Mouse (Mus musculus): ENCODE data around the gene Fhit. TPM values are rescaled to one million over a fixed set of nuclear protein-coding genes. Genes with fewer than 3 reads are reported as not detected.
A peak's percentile ranks its signal among the peaks of the same experiment; 100 is the strongest.

The Fhit gene
- polyA plus RNA-seq, 1 experiment from 2014 or later = 1.7 TPM

GRCm38 (mm10) chr14:10046336-10047122 lies 1115.3 kb downstream of the Fhit start:
- WGBS = 16% methylated on average over 7 of the region's 7 CpGs
- Histone ChIP-seq H3K9me3 (ENCODE audit: control insufficient read depth, low read length) (no peaks in the 10 kb centered on the region), H3K36me3 (ENCODE audit: control insufficient read depth, insufficient read depth, low read length) (no peaks in the 10 kb centered on the region), H3K4me2 (ENCODE audit: low read depth, severe bottlenecking) (no peak overlapping the region), H3K4me1 (ENCODE audit: control insufficient read depth, insufficient read depth, low read length) (no peaks in the 10 kb centered on the region), H3K27ac (replicated peaks; ENCODE audit: low read depth, low read length) (no peak overlapping the region), H3K9ac (ENCODE audit: low read length) (no peak overlapping the region), H3K4me3 (ENCODE audit: low read depth, low read length) (no peak overlapping the region), H3K27me3 (ENCODE audit: control insufficient read depth, insufficient read depth, low read length) (no peaks in the 10 kb centered on the region)
- 0 out of 2 replicates have a peak, but pooled peaks have one; percentile 62 for ATAC-seq (ENCODE audit: insufficient number of reproducible peaks, low FRiP score, low TSS enrichment, low read depth)
- peak; percentile 41 for DNase-seq (ENCODE audit: low spot score)

GRCm38 (mm10) chr14:10038021-10038420 lies 1123.8 kb downstream of the Fhit start:
- H3K4me2 ChIP-seq (ENCODE audit: low read depth, severe bottlenecking) = no peak overlapping the region
- H3K27ac ChIP-seq (replicated peaks; ENCODE audit: low read depth, low read length) = no peak overlapping the region
- H3K27me3 ChIP-seq (ENCODE audit: control insufficient read depth, insufficient read depth, low read length) = no peaks in the 10 kb centered on the region
- H3K4me3 ChIP-seq (ENCODE audit: low read depth, low read length) = no peak overlapping the region
- no peak for ATAC-seq (ENCODE audit: insufficient number of reproducible peaks, low FRiP score, low TSS enrichment, low read depth)
- H3K9me3 ChIP-seq (ENCODE audit: control insufficient read depth, low read length) = no peaks in the 10 kb centered on the region
- DNase-seq (ENCODE audit: low spot score) = no peak
- no peaks in the 10 kb centered on the region for H3K36me3 ChIP-seq (ENCODE audit: control insufficient read depth, insufficient read depth, low read length)
- H3K9ac ChIP-seq (ENCODE audit: low read length) = no peak overlapping the region
- H3K4me1 ChIP-seq (ENCODE audit: control insufficient read depth, insufficient read depth, low read length) = no peaks in the 10 kb centered on the region
- 93% methylated on average over 6 of the region's 6 CpGs for WGBS

GRCm38 (mm10) chr14:10036685-10037215 lies 1125.1 kb downstream of the Fhit start:
- no peak for ATAC-seq (ENCODE audit: insufficient number of reproducible peaks, low FRiP score, low TSS enrichment, low read depth)
- no peaks in the 10 kb centered on the region for H3K9me3 ChIP-seq (ENCODE audit: control insufficient read depth, low read length)
- no peak overlapping the region for H3K9ac ChIP-seq (ENCODE audit: low read length)
- no peak for DNase-seq (ENCODE audit: low spot score)
- H3K4me1 ChIP-seq (ENCODE audit: control insufficient read depth, insufficient read depth, low read length) = no peaks in the 10 kb centered on the region
- no peaks in the 10 kb centered on the region for H3K27me3 ChIP-seq (ENCODE audit: control insufficient read depth, insufficient read depth, low read length)
- H3K27ac ChIP-seq (replicated peaks; ENCODE audit: low read depth, low read length) = no peak overlapping the region
- 66% methylated on average over 2 of the region's 2 CpGs for whole genome bisulfite sequencing
- no peaks in the 10 kb centered on the region for H3K36me3 ChIP-seq (ENCODE audit: control insufficient read depth, insufficient read depth, low read length)
- H3K4me2 ChIP-seq (ENCODE audit: low read depth, severe bottlenecking) = no peak overlapping the region
- no peak overlapping the region for H3K4me3 ChIP-seq (ENCODE audit: low read depth, low read length)

GRCm38 (mm10) chr14:10035682-10036081 lies 1126.2 kb downstream of the Fhit start:
- no peaks in the 10 kb centered on the region for H3K4me1 ChIP-seq (ENCODE audit: control insufficient read depth, insufficient read depth, low read length)
- H3K36me3 ChIP-seq (ENCODE audit: control insufficient read depth, insufficient read depth, low read length) = no peaks in the 10 kb centered on the region
- 31% methylated on average over 3 of the region's 3 CpGs for WGBS
- no peak for ATAC-seq (ENCODE audit: insufficient number of reproducible peaks, low FRiP score, low TSS enrichment, low read depth)
- H3K27me3 ChIP-seq (ENCODE audit: control insufficient read depth, insufficient read depth, low read length) = no peaks in the 10 kb centered on the region
- no peak overlapping the region for H3K4me3 ChIP-seq (ENCODE audit: low read depth, low read length)
- no peak for DNase-seq (ENCODE audit: low spot score)
- H3K9ac ChIP-seq (ENCODE audit: low read length) = no peak overlapping the region
- no peak overlapping the region for H3K4me2 ChIP-seq (ENCODE audit: low read depth, severe bottlenecking)
- H3K27ac ChIP-seq (replicated peaks; ENCODE audit: low read depth, low read length) = no peak overlapping the region
- H3K9me3 ChIP-seq (ENCODE audit: control insufficient read depth, low read length) = no peaks in the 10 kb centered on the region

GRCm38 (mm10) chr14:10035270-10035669 lies 1126.6 kb downstream of the Fhit start:
- Histone ChIP-seq H3K4me1 (ENCODE audit: control insufficient read depth, insufficient read depth, low read length) (no peaks in the 10 kb centered on the region), H3K9me3 (ENCODE audit: control insufficient read depth, low read length) (no peaks in the 10 kb centered on the region), H3K4me3 (ENCODE audit: low read depth, low read length) (no peak overlapping the region), H3K36me3 (ENCODE audit: control insufficient read depth, insufficient read depth, low read length) (no peaks in the 10 kb centered on the region), H3K27me3 (ENCODE audit: control insufficient read depth, insufficient read depth, low read length) (no peaks in the 10 kb centered on the region), H3K4me2 (ENCODE audit: low read depth, severe bottlenecking) (no peak overlapping the region), H3K9ac (ENCODE audit: low read length) (no peak overlapping the region), H3K27ac (replicated peaks; ENCODE audit: low read depth, low read length) (no peak overlapping the region)
- WGBS = 73% methylated on average over 2 of the region's 2 CpGs
- ATAC-seq (ENCODE audit: insufficient number of reproducible peaks, low FRiP score, low TSS enrichment, low read depth) (no peak), DNase-seq (ENCODE audit: low spot score) (no peak)

- Histone ChIP-seq H3K4me2 (ENCODE audit: low read depth, severe bottlenecking) (no peak overlapping the region), H3K27ac (replicated peaks; ENCODE audit: low read depth, low read length) (no peak overlapping the region), H3K4me3 (ENCODE audit: low read depth, low read length) (no peak overlapping the region), H3K9ac (ENCODE audit: low read length) (no peak overlapping the region), H3K36me3 (ENCODE audit: control insufficient read depth, insufficient read depth, low read length) (no peaks in the 10 kb centered on the region), H3K27me3 (ENCODE audit: control insufficient read depth, insufficient read depth, low read length) (no peaks in the 10 kb centered on the region), H3K4me1 (ENCODE audit: control insufficient read depth, insufficient read depth, low read length) (no peaks in the 10 kb centered on the region), H3K9me3 (ENCODE audit: control insufficient read depth, low read length) (no peaks in the 10 kb centered on the region)
- DNase-seq (ENCODE audit: low spot score) (no peak), ATAC-seq (ENCODE audit: insufficient number of reproducible peaks, low FRiP score, low TSS enrichment, low read depth) (no peak)
- WGBS = 87% methylated on average over 2 of the region's 2 CpGs
Observed at GRCm38 (mm10) chr14:10023382-10023781, 1138.5 kb downstream of the Fhit start.

- DNase-seq (ENCODE audit: low spot score) (no peak), ATAC-seq (ENCODE audit: insufficient number of reproducible peaks, low FRiP score, low TSS enrichment, low read depth) (no peak)
- no peak overlapping the region for H3K4me2 ChIP-seq (ENCODE audit: low read depth, severe bottlenecking)
- H3K27me3 ChIP-seq (ENCODE audit: control insufficient read depth, insufficient read depth, low read length) = no peaks in the 10 kb centered on the region
- WGBS = 75% methylated on average over 2 of the region's 2 CpGs
- no peak overlapping the region for H3K4me3 ChIP-seq (ENCODE audit: low read depth, low read length)
- no peak overlapping the region for H3K27ac ChIP-seq (replicated peaks; ENCODE audit: low read depth, low read length)
- H3K9ac ChIP-seq (ENCODE audit: low read length) = no peak overlapping the region
- H3K4me1 ChIP-seq (ENCODE audit: control insufficient read depth, insufficient read depth, low read length) = no peaks in the 10 kb centered on the region
- no peaks in the 10 kb centered on the region for H3K36me3 ChIP-seq (ENCODE audit: control insufficient read depth, insufficient read depth, low read length)
- H3K9me3 ChIP-seq (ENCODE audit: control insufficient read depth, low read length) = no peaks in the 10 kb centered on the region
Observed at GRCm38 (mm10) chr14:10022304-10022703, 1139.5 kb downstream of the Fhit start.

GRCm38 (mm10) chr14:10020400-10021140 lies 1141.3 kb downstream of the Fhit start:
- no peak for ATAC-seq (ENCODE audit: insufficient number of reproducible peaks, low FRiP score, low TSS enrichment, low read depth)
- 84% methylated on average over 5 of the region's 5 CpGs for WGBS
- DNase-seq (ENCODE audit: low spot score) = no peak

More at GRCm38 (mm10) chr14:10020400-10021140, 1141.3 kb downstream of the Fhit start:
- Histone ChIP-seq H3K9ac (ENCODE audit: low read length) (no peak overlapping the region), H3K27ac (replicated peaks; ENCODE audit: low read depth, low read length) (no peak overlapping the region), H3K4me1 (ENCODE audit: control insufficient read depth, insufficient read depth, low read length) (no peaks in the 10 kb centered on the region), H3K4me2 (ENCODE audit: low read depth, severe bottlenecking) (no peak overlapping the region), H3K4me3 (ENCODE audit: low read depth, low read length) (no peak overlapping the region), H3K27me3 (ENCODE audit: control insufficient read depth, insufficient read depth, low read length) (no peaks in the 10 kb centered on the region), H3K36me3 (ENCODE audit: control insufficient read depth, insufficient read depth, low read length) (no peaks in the 10 kb centered on the region), H3K9me3 (ENCODE audit: control insufficient read depth, low read length) (no peaks in the 10 kb centered on the region)

Data from limb, embryonic 11.5 days (tissue).